Mouse (Mus musculus) embryonic facial prominence, embryonic 11.5 days (tissue): Measurements from ENCODE around the gene Cldn34c3. TPM values are rescaled to one million over a fixed set of nuclear protein-coding genes. Genes with fewer than 3 reads are reported as not detected.
"Not testable (repeated sequence)": the region's sequence is repeated elsewhere in the genome, so short reads cannot be mapped to it uniquely, and the experiment has no call there.

Experiments used
- ATAC-seq: fragments of 200-750 bp; cut with Nextera tagmentation; replicated peaks from 2 replicates; pipeline ENCODE4 v1.8.0; 2017; ENCODE audit warnings: low read depth; ENCODE audit not compliant: insufficient number of reproducible peaks, low FRiP score, low TSS enrichment
- DNase-seq: peaks from one replicate; pipeline ENCODE4 v3.0.0-alpha.2; 2015; ENCODE audit warnings: low spot score
- H3K27ac ChIP-seq: fragments of 300-500 bp; sonication (generic); replicated peaks from 2 replicates; pipeline ENCODE4 v1.5.1; 2014; ENCODE audit warnings: mild to moderate bottlenecking, low read depth, low read length, control low read depth
- H3K27me3 ChIP-seq: fragments of 300-500 bp; sonication (generic); 2 replicates; pipeline ENCODE4 v1.6.1; 2014; ENCODE audit warnings: mild to moderate bottlenecking, low read length, moderate library complexity, mixed read lengths; ENCODE audit not compliant: control insufficient read depth, insufficient read depth
- H3K36me3 ChIP-seq: fragments of 300-500 bp; sonication (generic); replicated peaks from 2 replicates; pipeline ENCODE4 v1.6.1; 2014; ENCODE audit warnings: low read depth, mild to moderate bottlenecking, low read length, moderate library complexity, mixed read lengths; ENCODE audit not compliant: control insufficient read depth, insufficient read depth
- H3K4me1 ChIP-seq: fragments of 300-500 bp; sonication (generic); 2 replicates; pipeline ENCODE4 v1.6.1; 2014; ENCODE audit warnings: low read length, mixed read lengths; ENCODE audit not compliant: control insufficient read depth, insufficient read depth
- H3K4me2 ChIP-seq: fragments of 300-500 bp; sonication (generic); 2 replicates; pipeline ENCODE4 v1.6.1; 2014; ENCODE audit warnings: low read depth, mild to moderate bottlenecking, control low read depth, low read length, moderate library complexity
- H3K4me3 ChIP-seq: fragments of 300-500 bp; sonication (generic); 2 replicates; pipeline ENCODE4 v1.5.1; 2014; ENCODE audit warnings: low read depth, low read length, control low read depth
- H3K9ac ChIP-seq: fragments of 300-500 bp; sonication (generic); replicated peaks from 2 replicates; pipeline ENCODE4 v1.6.1; 2014; ENCODE audit warnings: mild to moderate bottlenecking, control low read depth, low read length
- H3K9me3 ChIP-seq: fragments of 300-500 bp; sonication (generic); replicated peaks from 2 replicates; pipeline ENCODE4 v1.6.1; 2016; ENCODE audit warnings: mild to moderate bottlenecking, low read length, inconsistent platforms, mixed read lengths; ENCODE audit not compliant: control insufficient read depth
- polyA plus RNA-seq: library from polyadenylated mRNA; unstranded; fragments of >200 nt; fragmentation: Nextera tagmentation; extraction: Ambion mirVana; gene quantifications from 2 replicates; pipeline ENCODE4 v1.2.1, GENCODE M21; 2014

Cldn34c3 gene
- not detected in 2 replicates for polyA plus RNA-seq

DNA sequence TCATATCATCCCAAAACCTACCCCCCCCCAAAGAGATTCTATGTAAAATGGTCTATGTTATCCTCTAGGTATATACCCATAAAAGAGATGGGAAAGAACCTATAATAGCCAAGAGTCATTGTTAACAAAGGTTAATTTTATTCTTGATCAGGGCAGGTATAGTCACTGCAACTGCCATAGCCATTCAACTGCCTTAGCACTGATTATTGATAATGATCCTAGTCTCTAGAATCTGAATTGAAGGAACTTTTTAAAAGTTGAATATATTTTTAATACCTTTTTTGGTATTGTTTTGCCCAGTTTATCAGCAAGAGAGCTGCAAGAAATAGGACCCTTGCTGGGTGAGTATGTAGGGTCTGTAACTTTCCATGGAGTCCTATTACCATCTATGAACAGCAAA lies at the start of gene Cldn34c3:
TSS of gene Cldn34c3 (plus strand) at position 301 of the 400 bp plus-strand sequence.
- not testable (repeated sequence) for H3K9ac ChIP-seq, ATAC-seq, H3K9me3 ChIP-seq, H3K4me1 ChIP-seq, H3K27me3 ChIP-seq, H3K36me3 ChIP-seq, H3K27ac ChIP-seq, H3K4me3 ChIP-seq, DNase-seq, H3K4me2 ChIP-seq

Other genes starting within 250 kb of the Cldn34c3 start
- not detected in 2 replicates for gene Cldn34c2, start 212.0 kb upstream of the Cldn34c3 start, polyA plus RNA-seq
- gene Gm17467, start 88.9 kb upstream of the Cldn34c3 start, polyA plus RNA-seq = not detected in 2 replicates